In genomic region chr9:113295850-113296467, GRCm38 (mm10) we compare ENCODE assay signal across 20 mouse cellular contexts.
DNase-seq lines count a peak whose midpoint lies in the region; ATAC-seq and TF ChIP-seq lines count a peak whose summit lies in the region.
"Had no signal": no experiment of that assay in that cellular context is flagged by ENCODE, and none has a peak within 500 bp of the region (broad histone marks: within the 10 kb centered on the region; RNA-seq: fewer than 3 reads in every experiment).

No protein-coding gene starts in this region.

- no peak overlapping the region for H3K9ac ChIP-seq in heart, embryonic 13.5 days
- H3K9ac ChIP-seq in kidney, embryonic 16.5 days (replicated peaks; ENCODE audit: low read length): no peak overlapping the region
- no peak overlapping the region for H3K9ac ChIP-seq in liver, postnatal 0 days (replicated peaks)
- H3K9ac ChIP-seq: forebrain, embryonic 13.5 days; hindbrain, embryonic 13.5 days; midbrain, embryonic 12.5 days; neural tube, embryonic 12.5 days had no signal

- no peak for DNase-seq in heart, postnatal 14 days
- no peak for DNase-seq in kidney, postnatal 36 days
- peak; percentile 4 for DNase-seq in liver
- no peak for DNase-seq in liver, postnatal 0 days
- peak; percentile 50 for DNase-seq in brain, adult 2 months (ENCODE audit: low read depth, low spot score)
- DNase-seq: B cell, adult 2 months; cerebellum, adult 8-10 months; gastrocnemius, postnatal 14 days; right cerebral cortex, adult 18-20 months; thymus, postnatal 36 days had no signal

- no peak overlapping the region for H3K4me3 ChIP-seq in heart, embryonic 13.5 days
- H3K4me3 ChIP-seq in kidney, embryonic 16.5 days (ENCODE audit: low read length): no peak overlapping the region
- no peak overlapping the region for H3K4me3 ChIP-seq in liver, postnatal 0 days (ENCODE audit: low read depth, low read length)
- H3K4me3 ChIP-seq: erythroblast, embryonic 14.5 days; forebrain, embryonic 13.5 days; hindbrain, embryonic 13.5 days; midbrain, embryonic 12.5 days; neural tube, embryonic 12.5 days had no signal

- H3K4me2 ChIP-seq in heart, embryonic 13.5 days: no peak overlapping the region
- H3K4me2 ChIP-seq in kidney, embryonic 16.5 days (replicated peaks; ENCODE audit: low read depth, low read length): no peak overlapping the region
- no peak overlapping the region for H3K4me2 ChIP-seq in liver, postnatal 0 days (ENCODE audit: low read depth, low read length)
- H3K4me2 ChIP-seq: forebrain, embryonic 13.5 days; hindbrain, embryonic 13.5 days; midbrain, embryonic 12.5 days; neural tube, embryonic 12.5 days had no signal

- intact Hi-C loops in heart, postnatal 14 days (cut with DNase I): no loop called here

- 24% methylated on average over 5 of the region's 5 CpGs for WGBS in heart, embryonic 13.5 days
- 29% methylated on average over 5 of the region's 5 CpGs for WGBS in kidney, embryonic 16.5 days
- 55% methylated on average over 5 of the region's 5 CpGs for WGBS in liver, postnatal 0 days (ENCODE audit: insufficient replicate concordance)

- peak overlapping the region; percentile 24 for H3K27ac ChIP-seq in heart, embryonic 13.5 days (replicated peaks)
- H3K27ac ChIP-seq in kidney, embryonic 16.5 days (ENCODE audit: low read length): 0 out of 2 replicates have a peak overlapping the region, but pooled peaks have one; percentile 1
- H3K27ac ChIP-seq in liver, postnatal 0 days (ENCODE audit: low read depth): no peak overlapping the region
- H3K27ac ChIP-seq: forebrain, embryonic 13.5 days; hindbrain, embryonic 13.5 days; macrophage; midbrain, embryonic 12.5 days; neural tube, embryonic 12.5 days had no signal

- peaks cover 14% of the 10 kb centered on the region for H3K4me1 ChIP-seq in heart, embryonic 13.5 days
- H3K4me1 ChIP-seq in kidney, embryonic 16.5 days (ENCODE audit: insufficient read depth, low read length): 0 out of 2 replicates have a peak, but pooled peaks cover 5% of the 10 kb centered on the region
- H3K4me1 ChIP-seq in liver, postnatal 0 days (ENCODE audit: insufficient read depth): no peaks in the 10 kb centered on the region
- H3K4me1 ChIP-seq: neural tube, embryonic 12.5 days had no signal

- no peak for TF ChIP-seq EP300 in liver, postnatal 0 days (IDR thresholded peaks at IDR 0.05; ENCODE audit: low read depth)

- no peaks in the 10 kb centered on the region for H3K27me3 ChIP-seq in heart, embryonic 13.5 days (replicated peaks)
- no peaks in the 10 kb centered on the region for H3K27me3 ChIP-seq in kidney, embryonic 16.5 days (ENCODE audit: insufficient read depth, low read length)
- H3K27me3 ChIP-seq in liver, postnatal 0 days (ENCODE audit: insufficient read depth, low read length): no peaks in the 10 kb centered on the region
- H3K27me3 ChIP-seq: forebrain, embryonic 13.5 days; hindbrain, embryonic 13.5 days; midbrain, embryonic 12.5 days; neural tube, embryonic 12.5 days had no signal

- TF ChIP-seq CTCF in liver, postnatal 0 days (IDR thresholded peaks at IDR 0.05; ENCODE audit: low read depth): no peak

- ATAC-seq in heart, embryonic 13.5 days (ENCODE audit: extremely low read depth, insufficient number of reproducible peaks, low FRiP score, low TSS enrichment): peak; percentile 17; the same call in 1 of the 2 replicates
- peak; percentile 63 for ATAC-seq in kidney, embryonic 16.5 days (ENCODE audit: low FRiP score, low TSS enrichment)
- ATAC-seq in liver, postnatal 0 days: no peak
- no peak for ATAC-seq in megakaryocyte progenitor cell, adult 5-6 weeks (replicated peaks; ENCODE audit: poor library complexity)
- ATAC-seq: forebrain, embryonic 13.5 days; inflammation-experienced regulatory T-cells, adult 6 months had no signal

- H3K36me3 ChIP-seq in heart, embryonic 13.5 days: no peaks in the 10 kb centered on the region
- H3K36me3 ChIP-seq in kidney, embryonic 16.5 days (ENCODE audit: insufficient read depth, low read length): no peaks in the 10 kb centered on the region
- no peaks in the 10 kb centered on the region for H3K36me3 ChIP-seq in liver, postnatal 0 days (replicated peaks; ENCODE audit: insufficient read depth, low read length)
- H3K36me3 ChIP-seq: hindbrain, embryonic 13.5 days; midbrain, embryonic 12.5 days; neural tube, embryonic 12.5 days had no signal

- no peaks in the 10 kb centered on the region for H3K9me3 ChIP-seq in heart, embryonic 13.5 days
- H3K9me3 ChIP-seq in kidney, embryonic 16.5 days (ENCODE audit: low read length): no peaks in the 10 kb centered on the region
- no peaks in the 10 kb centered on the region for H3K9me3 ChIP-seq in liver, postnatal 0 days (ENCODE audit: low read length)
- H3K9me3 ChIP-seq: forebrain, embryonic 13.5 days; hindbrain, embryonic 13.5 days; midbrain, embryonic 12.5 days; neural tube, embryonic 12.5 days had no signal

Comparison
In these comparisons a context has a peak if more than half of its experiments do, and no peak if none do; other contexts are left out.
1. DNase-seq: peak in liver (single experiment) and brain, adult 2 months (single experiment); none in heart, postnatal 14 days (0 of 2), kidney, postnatal 36 days (0 of 2) and liver, postnatal 0 days (single experiment).
2. ATAC-seq: peak in heart, embryonic 13.5 days (single experiment) and kidney, embryonic 16.5 days (single experiment); none in liver, postnatal 0 days (single experiment) and megakaryocyte progenitor cell, adult 5-6 weeks (single experiment).